Mouse (Mus musculus) G1E (cell line): ENCODE data around the gene Rtn4rl1. TPM values are rescaled to one million over a fixed set of nuclear protein-coding genes. Genes with fewer than 3 reads are reported as not detected.

ENCODE experiments used
- ATAC-seq: 2 replicates; pipeline ENCODE4 v1.8.0; 2016; ENCODE audit warnings: mild to moderate bottlenecking; ENCODE audit not compliant: insufficient number of reproducible peaks, poor library complexity, low FRiP score, severe bottlenecking; ENCODE audit errors: extremely low read depth
- DNase-seq: peaks from one replicate; pipeline ENCODE4 v3.0.0; 2012; ENCODE audit warnings: low spot score
- H3K27me3 ChIP-seq: 2 replicates; pipeline ENCODE4 v1.6.1; 2012; ENCODE audit warnings: mild to moderate bottlenecking, low read length, inconsistent platforms; ENCODE audit not compliant: insufficient read depth
- H3K36me3 ChIP-seq: replicated peaks from 2 replicates; pipeline ENCODE3; 2012; ENCODE audit warnings: mild to moderate bottlenecking, inconsistent platforms
- H3K4me1 ChIP-seq: 2 replicates; pipeline ENCODE4 v1.6.1; 2012; ENCODE audit warnings: low read depth, low read length, inconsistent platforms, mixed read lengths; ENCODE audit not compliant: insufficient read depth
- H3K4me3 ChIP-seq: 2 replicates; pipeline ENCODE4 v1.5.1; 2012; ENCODE audit warnings: low read depth, mild to moderate bottlenecking, inconsistent platforms, low read length, moderate library complexity, mixed read lengths
- H3K9me3 ChIP-seq: replicated peaks from 2 replicates; pipeline ENCODE4 v1.6.1; 2012; ENCODE audit warnings: inconsistent platforms
- CTCF ChIP-seq: IDR thresholded peaks from 2 replicates; pipeline ENCODE4 v1.5.1; 2012; ENCODE audit warnings: low read depth, low read length, inconsistent platforms, mixed read lengths
- GATA1 ChIP-seq: IDR thresholded peaks from 2 replicates; pipeline ENCODE4 v1.6.1; 2012; ENCODE audit warnings: borderline replicate concordance, low read length, inconsistent platforms, mixed read lengths
- GATA2 ChIP-seq: IDR thresholded peaks from 2 replicates; pipeline ENCODE4 v1.6.1; 2012; ENCODE audit warnings: low read depth, low read length, inconsistent platforms, borderline replicate concordance
- POLR2AphosphoS5 ChIP-seq: IDR thresholded peaks from 2 replicates; pipeline ENCODE4 v1.6.1; 2012; ENCODE audit warnings: low read depth, low read length, inconsistent platforms; ENCODE audit not compliant: insufficient replicate concordance
- TAL1 ChIP-seq: conservative IDR thresholded peaks from 2 replicates; pipeline ENCODE4 v1.6.1; 2012; ENCODE audit warnings: low read depth, low read length, inconsistent platforms, mixed read lengths
- polyA plus RNA-seq: library from polyadenylated mRNA; stranded (reverse); fragments of >175 nt; gene quantifications from 2 replicates; pipeline ENCODE4 v1.2.3, GENCODE M21; 2012
- total RNA-seq, 2 experiments: library from RNA; stranded (forward) in 1 of 2; stranded (reverse) in 1 of 2; fragments of 200-1000 nt in 1 of 2; fragments of >200 nt in 1 of 2; fragmentation: Nextera tagmentation in 1 of 2; gene quantifications; 2 replicates each; pipeline ENCODE4 v1.2.3; 2014 to 2017

The Rtn4rl1 gene
- total and polyA plus RNA-seq, 3 experiments, result not detected

GRCm38 (mm10) chr11:75214081-75214950 lies 20.7 kb downstream of the Rtn4rl1 start:
- no peaks in the 10 kb centered on the region; the same call in 1 of the 2 replicates for H3K4me1 ChIP-seq

GRCm38 (mm10) chr11:75220115-75220514 lies 26.5 kb downstream of the Rtn4rl1 start:
- no peak for TF ChIP-seq TAL1
- no peak for TF ChIP-seq GATA2
- no peak for TF ChIP-seq GATA1
- no peak for TF ChIP-seq POLR2AphosphoS5
- TF ChIP-seq CTCF, result no peak
- no peaks in the 10 kb centered on the region for H3K4me1 ChIP-seq
- no peaks in the 10 kb centered on the region for H3K36me3 ChIP-seq
- peaks cover 33% of the 10 kb centered on the region for H3K27me3 ChIP-seq
- DNase-seq (no peak), ATAC-seq (no peak)
- H3K4me3 ChIP-seq, result no peak overlapping the region
- no peaks in the 10 kb centered on the region for H3K9me3 ChIP-seq

More at GRCm38 (mm10) chr11:75214081-75214950, 20.7 kb downstream of the Rtn4rl1 start:
- H3K27me3 ChIP-seq, result peaks cover 59% of the 10 kb centered on the region
- no peaks in the 10 kb centered on the region for H3K9me3 ChIP-seq
- no peak for ATAC-seq
- DNase-seq, result no peak
- TF ChIP-seq GATA2, result no peak
- no peak for TF ChIP-seq POLR2AphosphoS5
- TF ChIP-seq GATA1, result no peak
- TF ChIP-seq CTCF, result no peak
- no peak for TF ChIP-seq TAL1
- H3K4me3 ChIP-seq, result no peak overlapping the region
- H3K36me3 ChIP-seq, result no peaks in the 10 kb centered on the region

GRCm38 (mm10) chr11:75220517-75221145 lies 27.0 kb downstream of the Rtn4rl1 start:
- H3K4me1 ChIP-seq, result no peaks in the 10 kb centered on the region
- H3K27me3 ChIP-seq, result peaks cover 33% of the 10 kb centered on the region
- DNase-seq (no peak), ATAC-seq (no peak)
- H3K36me3 ChIP-seq, result no peaks in the 10 kb centered on the region
- TF ChIP-seq CTCF (no peak), POLR2AphosphoS5 (no peak), GATA1 (no peak), TAL1 (no peak), GATA2 (no peak)
- H3K9me3 ChIP-seq, result no peaks in the 10 kb centered on the region
- no peak overlapping the region for H3K4me3 ChIP-seq

- H3K36me3 ChIP-seq, result no peaks in the 10 kb centered on the region
- no peak overlapping the region for H3K4me3 ChIP-seq
- H3K4me1 ChIP-seq, result no peaks in the 10 kb centered on the region
- no peak for ATAC-seq
- peaks cover 36% of the 10 kb centered on the region for H3K27me3 ChIP-seq
- H3K9me3 ChIP-seq, result no peaks in the 10 kb centered on the region
- DNase-seq, result no peak
- TF ChIP-seq GATA1, result no peak
- TF ChIP-seq POLR2AphosphoS5, result no peak
- no peak for TF ChIP-seq TAL1
- TF ChIP-seq CTCF, result no peak
- TF ChIP-seq GATA2, result no peak
Measured at GRCm38 (mm10) chr11:75224062-75224461, 30.5 kb downstream of the Rtn4rl1 start.

- ATAC-seq (no peak), DNase-seq (no peak)
- Histone ChIP-seq H3K27me3 (peaks cover 39% of the 10 kb centered on the region), H3K36me3 (no peaks in the 10 kb centered on the region), H3K9me3 (no peaks in the 10 kb centered on the region), H3K4me1 (no peaks in the 10 kb centered on the region), H3K4me3 (no peak overlapping the region)
- no peak for TF ChIP-seq GATA2
- no peak for TF ChIP-seq CTCF
- no peak for TF ChIP-seq TAL1
- TF ChIP-seq POLR2AphosphoS5, result no peak
- no peak for TF ChIP-seq GATA1
Measured at GRCm38 (mm10) chr11:75224835-75225234, 31.3 kb downstream of the Rtn4rl1 start.

GRCm38 (mm10) chr11:75227632-75228031 lies 34.0 kb downstream of the Rtn4rl1 start:
- H3K36me3 ChIP-seq, result no peaks in the 10 kb centered on the region
- DNase-seq, result no peak
- no peak overlapping the region for H3K4me3 ChIP-seq
- H3K4me1 ChIP-seq, result peaks cover 6% of the 10 kb centered on the region; the same call in 1 of the 2 replicates
- TF ChIP-seq POLR2AphosphoS5 (no peak), GATA1 (no peak), TAL1 (no peak), CTCF (no peak)
- H3K27me3 ChIP-seq, result peaks cover 46% of the 10 kb centered on the region
- no peak for ATAC-seq
- H3K9me3 ChIP-seq, result no peaks in the 10 kb centered on the region
